Mouse (Mus musculus): ENCODE measurements at regions not wholly inside any gene's neighbourhood (a gene's known extent, or its start where the extent isn't known, plus 50 kb on each side); places are given as distances from the start of the nearest gene placed in this dataset.

DNA sequence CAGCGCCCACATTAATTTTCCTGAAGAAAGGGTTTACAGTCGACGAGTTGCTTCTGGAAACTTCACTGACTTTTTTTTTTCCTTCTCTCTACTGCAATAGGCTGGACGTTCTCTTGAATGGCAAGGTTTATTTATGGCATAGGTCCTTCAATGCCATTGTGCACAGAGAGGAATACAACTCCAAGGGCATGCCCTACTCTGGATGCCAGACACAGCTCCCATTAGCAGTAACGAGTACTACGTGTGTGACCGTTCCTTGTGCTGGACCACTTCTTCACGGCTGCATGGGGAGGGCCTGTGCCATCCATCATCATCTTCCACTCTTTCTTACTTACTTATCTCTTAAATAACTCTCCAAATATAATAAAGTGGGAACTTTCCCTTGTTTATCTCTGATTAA lies 1472.1 kb downstream of the Slc22a22 start:
- no peak for ATAC-seq (replicated peaks; ENCODE audit: insufficient number of reproducible peaks, low FRiP score, low TSS enrichment, poor library complexity, severe bottlenecking)

DNA sequence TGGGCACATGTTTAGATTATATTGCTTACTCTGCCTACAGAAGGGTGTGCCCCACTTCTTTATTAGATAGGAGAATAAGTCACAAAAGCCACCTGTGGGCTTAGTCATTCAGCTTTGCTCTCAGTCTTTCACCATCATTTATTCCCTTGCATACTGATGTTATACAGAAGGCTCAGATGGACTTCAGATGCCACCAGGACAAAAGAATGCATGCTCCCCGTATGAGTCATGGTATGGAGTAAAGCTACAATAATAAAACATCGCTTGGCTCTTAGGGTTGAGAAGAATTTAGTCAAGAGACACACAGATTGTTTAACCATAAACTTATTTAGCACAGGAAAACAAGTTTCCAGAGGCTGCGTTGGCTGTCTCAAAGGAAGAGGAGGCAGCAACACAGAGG lies 1473.5 kb downstream of the Slc22a22 start:
- no peak for ATAC-seq (replicated peaks; ENCODE audit: insufficient number of reproducible peaks, low FRiP score, low TSS enrichment, poor library complexity, severe bottlenecking)

- ATAC-seq (replicated peaks; ENCODE audit: insufficient number of reproducible peaks, low FRiP score, low TSS enrichment, poor library complexity, severe bottlenecking): no peak
Measured at GRCm38 (mm10) chr15:55999605-56000004, 1477.8 kb downstream of the Slc22a22 start.

DNA sequence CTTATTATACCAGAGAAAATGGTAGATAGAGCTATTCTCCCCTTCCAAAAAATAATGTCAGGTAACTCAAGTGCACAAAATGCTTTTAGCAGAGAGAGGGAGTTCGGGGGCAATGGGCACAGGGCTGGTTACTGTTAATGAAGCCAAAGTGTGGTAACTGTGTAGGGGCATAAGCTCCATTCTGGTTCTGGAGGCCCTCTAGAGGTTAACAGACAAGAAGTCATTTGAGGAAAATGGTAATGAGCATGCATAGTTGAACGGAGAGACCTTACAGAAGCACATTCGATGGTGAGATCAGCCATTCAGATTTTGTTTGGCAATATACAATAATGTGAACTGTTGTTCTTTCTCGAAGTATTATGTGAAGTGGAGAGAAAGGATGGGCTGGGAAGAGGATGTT lies 1479.4 kb downstream of the Slc22a22 start:
- ATAC-seq (replicated peaks; ENCODE audit: insufficient number of reproducible peaks, low FRiP score, low TSS enrichment, poor library complexity, severe bottlenecking): no peak

GRCm38 (mm10) chr15:55994680-55995079 lies 1482.7 kb downstream of the Slc22a22 start:
- no peak for ATAC-seq (replicated peaks; ENCODE audit: insufficient number of reproducible peaks, low FRiP score, low TSS enrichment, poor library complexity, severe bottlenecking)

DNA sequence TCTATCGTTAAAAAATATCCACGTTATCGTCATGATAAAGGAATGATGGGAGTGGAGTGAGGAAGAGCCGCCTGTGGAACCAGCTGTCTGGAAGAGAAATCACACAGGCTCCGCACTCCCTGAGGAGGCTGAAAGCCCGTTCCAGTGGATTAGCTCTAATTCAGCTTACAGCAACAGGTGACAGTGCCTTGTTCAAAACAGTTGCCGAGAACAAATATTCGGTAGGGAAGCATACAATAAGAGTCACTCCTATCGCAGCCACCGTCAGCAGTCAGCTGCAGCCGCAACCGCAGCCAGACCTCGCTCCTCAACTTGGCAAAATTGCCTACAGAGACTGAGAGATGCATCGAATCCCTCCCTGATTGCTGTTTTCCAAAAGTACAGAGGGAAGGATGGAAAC lies 1501.6 kb downstream of the Slc22a22 start:
- ATAC-seq (replicated peaks; ENCODE audit: insufficient number of reproducible peaks, low FRiP score, low TSS enrichment, poor library complexity, severe bottlenecking): no peak

- ATAC-seq (replicated peaks; ENCODE audit: insufficient number of reproducible peaks, low FRiP score, low TSS enrichment, poor library complexity, severe bottlenecking): no peak
Measured at GRCm38 (mm10) chr15:55966780-55967179, 1510.6 kb downstream of the Slc22a22 start.

- ATAC-seq (replicated peaks; ENCODE audit: insufficient number of reproducible peaks, low FRiP score, low TSS enrichment, poor library complexity, severe bottlenecking): no peak
Measured at GRCm38 (mm10) chr15:55965296-55965695, 1512.1 kb downstream of the Slc22a22 start.

DNA sequence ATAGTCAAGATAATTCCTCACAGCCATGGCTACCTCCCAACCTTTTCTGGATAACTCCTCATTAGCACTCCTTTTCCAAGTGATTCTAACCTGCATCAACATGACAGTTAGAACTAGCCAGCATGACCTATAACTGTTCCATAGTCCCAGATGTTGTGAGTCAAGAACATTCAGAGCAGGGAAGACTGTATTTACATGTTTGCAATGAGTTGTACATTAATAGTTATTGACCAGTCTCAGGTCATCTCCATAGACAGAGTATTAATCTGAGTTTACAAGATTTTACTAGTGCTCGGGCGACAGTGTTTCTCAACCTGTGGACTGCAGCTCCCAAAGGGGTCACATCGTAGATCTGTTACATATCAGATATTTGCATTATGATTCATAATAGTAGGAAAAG lies 1515.3 kb downstream of the Slc22a22 start:
- ATAC-seq (replicated peaks; ENCODE audit: insufficient number of reproducible peaks, low FRiP score, low TSS enrichment, poor library complexity, severe bottlenecking): no peak
